Mouse (Mus musculus) heart, adult 2 months (tissue): ENCODE results near the gene Zgpat.

Experiments
- CTCF ChIP-seq: fragments of 200-600 bp; IDR thresholded peaks from 2 replicates; pipeline ENCODE4 v1.8.1; 2022; ENCODE audit warnings: antibody characterized with exemption, mild to moderate bottlenecking, moderate library complexity
- POLR2A ChIP-seq: fragments of 200-500 bp; IDR thresholded peaks from 2 replicates; pipeline ENCODE4 v1.6.1; 2011; ENCODE audit warnings: mild to moderate bottlenecking, low read depth, low read length, control low read depth; ENCODE audit not compliant: insufficient read depth

DNA sequence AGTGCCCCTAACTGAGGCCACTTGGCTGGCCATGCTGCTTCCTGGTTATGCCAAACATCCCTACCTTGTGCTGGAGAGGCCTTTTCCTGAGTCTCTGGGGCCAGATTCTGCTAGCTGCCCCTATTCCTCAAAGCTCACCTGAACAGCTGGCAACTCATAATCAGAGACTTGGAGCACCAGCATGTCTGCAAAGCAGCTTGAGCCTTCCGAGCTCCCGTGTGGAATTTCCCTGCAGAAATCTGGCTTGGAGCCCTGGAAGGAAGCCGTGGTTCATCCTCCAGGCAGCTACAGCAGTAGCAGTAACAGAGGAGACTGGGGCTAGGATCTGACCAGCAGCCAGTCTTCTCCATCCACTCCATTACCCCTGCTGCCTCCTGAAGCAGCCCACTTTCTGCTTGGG is 21.2 kb downstream of the Zgpat start:
- TF ChIP-seq CTCF (no peak), POLR2A (no peak)
